Mouse (Mus musculus): ENCODE measurements around the gene Cidec. TPM values are rescaled to one million over a fixed set of nuclear protein-coding genes. Genes with fewer than 3 reads are reported as not detected.

Gene Cidec
- total RNA-seq, 2 experiments from 2014 or later = not detected

DNA sequence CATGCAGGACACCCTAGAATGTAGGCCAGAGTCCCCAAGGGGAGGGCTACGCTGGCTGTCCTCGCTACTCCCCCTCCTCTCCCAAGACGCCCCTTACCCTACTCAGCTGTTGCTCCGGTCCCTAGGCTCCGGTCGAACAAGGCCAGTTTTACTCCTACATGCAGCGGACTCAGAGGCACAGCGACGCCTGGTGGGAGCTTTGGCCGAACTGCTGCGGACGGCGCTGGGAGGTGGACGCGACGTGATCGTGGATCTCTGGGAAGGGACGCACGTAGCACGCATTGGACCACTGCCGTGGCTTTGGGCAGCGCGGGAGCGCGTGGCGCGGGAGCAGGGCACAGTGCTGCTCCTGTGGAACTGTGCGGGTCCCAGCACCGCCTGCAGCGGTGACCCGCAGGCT is 33.9 kb upstream of the Cidec start:
- DNase-seq (ENCODE audit: extremely low spot score in 1 of 2, low spot score in 2 of 2) = peak; percentile 67 to 79
- peak overlapping the region; percentile 44 for H3K4me3 ChIP-seq
- H3K27ac ChIP-seq = 0 out of 2 replicates have a peak overlapping the region, but pooled peaks have one; percentile 5
- TF ChIP-seq CTCF (IDR thresholded peaks at IDR 0.05) = peak; percentile 46
- intact Hi-C loops (cut with DNase I) = no loop called here

- peak; percentile 49 to 55 for DNase-seq (ENCODE audit: extremely low spot score in 1 of 2, low spot score in 2 of 2)
- H3K4me3 ChIP-seq = peak overlapping the region; percentile 44
- H3K27ac ChIP-seq = 0 out of 2 replicates have a peak overlapping the region, but pooled peaks have one; percentile 5
- TF ChIP-seq CTCF (IDR thresholded peaks at IDR 0.05) = peak; percentile 56
- intact Hi-C loops (cut with DNase I) = no loop called here
Measured at GRCm38 (mm10) chr6:113469021-113469420, 33.5 kb upstream of the Cidec start.

DNA sequence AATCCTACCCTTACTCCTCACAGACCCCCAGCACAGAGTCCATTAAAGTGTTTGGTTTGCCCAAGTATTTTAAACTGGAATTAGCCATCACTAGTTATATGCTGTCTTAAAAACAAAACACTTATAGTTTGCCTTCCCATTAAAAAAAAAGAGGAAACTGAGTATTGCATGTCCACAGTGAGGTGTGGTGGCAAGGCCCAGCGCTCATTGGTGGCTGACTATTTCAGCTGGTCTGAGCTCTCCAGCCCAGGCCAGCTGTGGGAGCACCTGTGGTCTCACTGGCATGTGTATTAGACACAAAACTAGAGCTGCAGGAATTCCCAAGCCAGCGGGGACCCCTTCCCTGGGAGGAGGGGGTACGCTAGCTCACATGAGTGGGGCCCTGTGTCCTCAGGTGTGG is 33.0 kb upstream of the Cidec start:
- Histone ChIP-seq H3K4me3 (no peak overlapping the region), H3K27ac (no peak overlapping the region)
- DNase-seq (ENCODE audit: extremely low spot score in 1 of 2, low spot score in 2 of 2) = no peak
- intact Hi-C loops (cut with DNase I) = no loop called here
- no peak for TF ChIP-seq CTCF (IDR thresholded peaks at IDR 0.05)

DNA sequence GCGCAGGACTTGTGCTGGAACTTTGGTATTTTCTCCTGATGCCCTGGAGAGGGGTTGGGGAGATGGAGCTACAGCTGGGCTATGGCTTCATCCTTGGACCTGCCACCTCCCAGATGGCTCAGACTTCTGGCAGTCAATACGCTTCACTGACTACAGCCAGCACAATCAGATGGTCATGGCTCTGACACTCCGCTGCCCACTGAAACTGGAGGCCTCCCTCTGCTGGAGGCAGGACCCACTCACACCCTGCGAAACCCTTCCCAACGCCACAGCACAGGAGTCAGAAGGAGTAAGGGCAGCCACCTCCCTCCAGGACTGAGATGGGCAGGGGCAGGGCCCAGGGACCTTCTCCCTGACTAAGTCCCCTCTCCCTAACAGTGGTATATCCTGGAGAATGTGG is 30.0 kb upstream of the Cidec start:
- intact Hi-C loops (cut with DNase I) = no loop called here
- Histone ChIP-seq H3K4me3 (no peak overlapping the region), H3K27ac (no peak overlapping the region)
- TF ChIP-seq CTCF (IDR thresholded peaks at IDR 0.05) = no peak
- no peak for DNase-seq (ENCODE audit: extremely low spot score in 1 of 2, low spot score in 2 of 2)

GRCm38 (mm10) chr6:113464040-113464439 is 28.5 kb upstream of the Cidec start:
- intact Hi-C loops (cut with DNase I) = no loop called here
- no peak overlapping the region for H3K27ac ChIP-seq
- DNase-seq (ENCODE audit: extremely low spot score in 1 of 2, low spot score in 2 of 2) = no peak
- no peak for TF ChIP-seq CTCF (IDR thresholded peaks at IDR 0.05)
- H3K4me3 ChIP-seq = no peak overlapping the region

- no peak overlapping the region for H3K27ac ChIP-seq
- DNase-seq (ENCODE audit: extremely low spot score in 1 of 2, low spot score in 2 of 2) = no peak
- H3K4me3 ChIP-seq = no peak overlapping the region
- no peak for TF ChIP-seq CTCF (IDR thresholded peaks at IDR 0.05)
- intact Hi-C loops (cut with DNase I) = no loop called here
Measured at GRCm38 (mm10) chr6:113458635-113459034, 23.1 kb upstream of the Cidec start.

DNA sequence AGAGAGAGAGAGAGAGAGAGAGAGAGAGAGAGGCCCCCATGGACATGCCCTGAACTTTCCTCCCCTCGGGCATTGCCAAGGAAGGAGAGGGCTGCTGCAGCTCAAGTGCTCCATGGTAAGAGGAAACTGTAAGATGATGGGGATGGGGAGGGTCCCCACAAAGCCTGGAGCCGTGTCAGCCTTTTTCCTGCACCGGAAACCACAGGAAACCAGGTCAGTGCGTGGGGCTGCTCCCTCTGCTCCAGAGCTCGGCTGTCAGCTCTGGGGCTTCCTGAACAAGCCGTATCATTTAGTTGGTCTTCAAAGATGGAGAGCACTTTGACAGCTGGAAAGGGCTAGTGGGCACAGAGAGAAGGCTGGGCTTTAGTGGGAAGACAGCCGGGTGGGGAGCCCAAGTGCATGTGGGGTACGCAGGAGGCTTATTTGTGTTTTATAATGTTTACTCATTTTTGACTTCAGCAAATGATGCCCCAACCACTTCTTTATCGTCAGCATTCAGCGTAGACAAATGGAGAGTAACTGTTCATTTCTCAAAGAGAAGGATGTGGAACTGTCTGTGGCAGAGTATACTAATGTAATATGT is 22.5 kb upstream of the Cidec start, which contains the start of gene Il17re:
TSS of gene Il17re (plus strand) at position 533 of the 583 bp plus-strand sequence.
- Histone ChIP-seq H3K4me3 (no peak within 1 kb of the TSS), H3K27ac (no peak within 1 kb of the TSS)
- TF ChIP-seq CTCF (IDR thresholded peaks at IDR 0.05) = no peak
- DNase-seq (ENCODE audit: extremely low spot score in 1 of 2, low spot score in 2 of 2) = no peak
- intact Hi-C loops (cut with DNase I) = no loop called here

- TF ChIP-seq CTCF (IDR thresholded peaks at IDR 0.05) = no peak
- intact Hi-C loops (cut with DNase I) = no loop called here
- DNase-seq (ENCODE audit: extremely low spot score in 1 of 2, low spot score in 2 of 2) = no peak
- H3K4me3 ChIP-seq = no peak overlapping the region
- H3K27ac ChIP-seq = no peak overlapping the region
Measured at GRCm38 (mm10) chr6:113455007-113455406, 19.4 kb upstream of the Cidec start.

DNA sequence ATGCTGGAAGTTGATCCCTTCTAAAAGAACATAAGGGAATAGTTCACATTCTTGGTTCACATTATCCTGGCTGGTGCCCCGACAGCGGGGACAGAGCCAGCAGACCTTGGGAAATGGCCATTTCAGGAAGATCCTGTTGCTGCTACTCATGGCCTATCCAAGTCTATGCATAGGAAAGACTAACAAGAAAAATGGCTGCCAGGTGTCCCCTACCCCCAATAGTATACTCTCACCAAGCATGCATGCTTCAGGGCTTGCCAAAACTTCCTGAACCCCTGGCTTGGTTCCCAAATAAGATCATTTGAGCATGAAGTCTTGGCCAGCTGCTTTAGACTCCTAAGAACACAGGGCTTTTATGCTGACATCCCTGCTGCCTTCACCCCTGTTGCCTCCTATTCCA is 16.3 kb upstream of the Cidec start:
- no peak for DNase-seq (ENCODE audit: extremely low spot score in 1 of 2, low spot score in 2 of 2)
- TF ChIP-seq CTCF (IDR thresholded peaks at IDR 0.05) = no peak
- intact Hi-C loops (cut with DNase I) = no loop called here
- Histone ChIP-seq H3K4me3 (no peak overlapping the region), H3K27ac (no peak overlapping the region)

DNA sequence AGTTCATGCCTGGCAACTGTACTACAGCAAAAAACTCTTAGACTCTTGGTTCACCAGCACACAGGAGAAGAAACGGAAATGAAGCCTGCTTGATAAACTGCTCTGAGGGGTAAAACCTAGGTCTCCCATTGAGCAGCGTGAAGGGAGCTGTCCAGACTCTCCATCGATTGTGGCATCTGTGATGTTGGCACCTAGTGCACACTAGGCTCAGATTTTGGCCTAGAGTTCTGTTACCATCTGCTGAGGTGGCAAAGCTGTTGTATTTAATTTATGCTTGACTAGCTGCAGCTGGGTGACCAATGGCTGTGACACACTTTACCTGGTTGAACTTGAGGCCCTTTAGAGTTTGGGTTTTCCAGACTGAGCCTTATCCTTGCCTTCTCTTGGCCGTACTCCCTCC is 12.1 kb upstream of the Cidec start:
- no peak for DNase-seq (ENCODE audit: extremely low spot score in 1 of 2, low spot score in 2 of 2)
- no peak overlapping the region for H3K4me3 ChIP-seq
- intact Hi-C loops (cut with DNase I) = loop anchor here (10.0 kb wide), 2 partner anchors 247 to 403 kb away; partner anchors contain the start of genes Tatdn2 and Thumpd3
- no peak for TF ChIP-seq CTCF (IDR thresholded peaks at IDR 0.05)
- H3K27ac ChIP-seq = no peak overlapping the region

GRCm38 (mm10) chr6:113444207-113444965 is 8.8 kb upstream of the Cidec start:
- TF ChIP-seq CTCF (IDR thresholded peaks at IDR 0.05) = no peak
- Histone ChIP-seq H3K27ac (no peak overlapping the region), H3K4me3 (no peak overlapping the region)
- intact Hi-C loops (cut with DNase I) = loop anchor here (10.0 kb wide), 2 partner anchors 250 to 400 kb away; partner anchors contain the start of genes Tatdn2 and Thumpd3
- no peak for DNase-seq (ENCODE audit: extremely low spot score in 1 of 2, low spot score in 2 of 2)

GRCm38 (mm10) chr6:113443091-113443490 is 7.5 kb upstream of the Cidec start:
- peak; percentile 15 for TF ChIP-seq CTCF (IDR thresholded peaks at IDR 0.05)
- no peak for DNase-seq (ENCODE audit: extremely low spot score in 1 of 2, low spot score in 2 of 2)
- Histone ChIP-seq H3K27ac (peak overlapping the region; percentile 91), H3K4me3 (peak overlapping the region; percentile 93)
- intact Hi-C loops (cut with DNase I) = loop anchor here (10.0 kb wide), 2 partner anchors 252 to 398 kb away; partner anchors contain the start of genes Tatdn2 and Thumpd3
